Mouse (Mus musculus) urinary bladder, adult 2 months (tissue): ENCODE results near the gene Srpr. TPM values are rescaled to one million over a fixed set of nuclear protein-coding genes. Genes with fewer than 3 reads are reported as not detected.

ENCODE experiments used
- DNase-seq: peaks from one replicate; pipeline ENCODE4 v3.0.0; 2022; ENCODE audit warnings: low spot score
- polyA plus RNA-seq: library from polyadenylated mRNA; depleted of rRNA; stranded (reverse); fragments of >200 nt; gene quantifications from 2 replicates; pipeline ENCODE4 v1.2.3, GENCODE M21; 2012; rRNA removed

The Srpr gene
- polyA plus RNA-seq: 75.8 and 86.4 TPM in 2 replicates

- DNase-seq: peak; percentile 94
Observed at GRCm38 (mm10) chr9:35199772-35200471, at the start of gene Srpr, which contains the start of gene Tirap. TSS of gene Srpr (plus strand) at chr9:35200175. TSS of gene Tirap (minus strand) at chr9:35200291.

- DNase-seq: no peak
Observed at GRCm38 (mm10) chr9:35152923-35153322, 47.1 kb upstream of the Srpr start.

- no peak for DNase-seq
Observed at GRCm38 (mm10) chr9:35156002-35156710, 43.8 kb upstream of the Srpr start.

- DNase-seq: no peak
Observed at GRCm38 (mm10) chr9:35156862-35157261, 43.1 kb upstream of the Srpr start.

GRCm38 (mm10) chr9:35158477-35158876, 41.5 kb upstream of the Srpr start:
- DNase-seq: no peak

GRCm38 (mm10) chr9:35160662-35161061, 39.3 kb upstream of the Srpr start:
- no peak for DNase-seq

- DNase-seq: no peak
Observed at GRCm38 (mm10) chr9:35161721-35162120, 38.3 kb upstream of the Srpr start.

- no peak for DNase-seq
Observed at GRCm38 (mm10) chr9:35163011-35163690, 36.8 kb upstream of the Srpr start.

- DNase-seq: no peak
Observed at GRCm38 (mm10) chr9:35164142-35164874, 35.7 kb upstream of the Srpr start.

GRCm38 (mm10) chr9:35166144-35166797, 33.7 kb upstream of the Srpr start:
- no peak for DNase-seq

GRCm38 (mm10) chr9:35166798-35167635, 33.0 kb upstream of the Srpr start:
- DNase-seq: no peak

- DNase-seq: no peak
Observed at GRCm38 (mm10) chr9:35170071-35170470, 29.9 kb upstream of the Srpr start.

- no peak for DNase-seq
Observed at GRCm38 (mm10) chr9:35173331-35173730, 26.6 kb upstream of the Srpr start.

GRCm38 (mm10) chr9:35175251-35176123, 24.5 kb upstream of the Srpr start, which contains the start of gene Dcps:
TSS of gene Dcps (minus strand) at chr9:35176061.
- DNase-seq: peak; percentile 85

- DNase-seq: no peak
Observed at GRCm38 (mm10) chr9:35176124-35176659, 23.8 kb upstream of the Srpr start.

GRCm38 (mm10) chr9:35182832-35183231, 17.1 kb upstream of the Srpr start:
- DNase-seq: no peak

GRCm38 (mm10) chr9:35183359-35183758, 16.6 kb upstream of the Srpr start:
- DNase-seq: no peak

- no peak for DNase-seq
Observed at GRCm38 (mm10) chr9:35186430-35186829, 13.5 kb upstream of the Srpr start.

GRCm38 (mm10) chr9:35187351-35187903, 12.5 kb upstream of the Srpr start:
- DNase-seq: no peak
